Mouse (Mus musculus): Measurements from ENCODE around the gene Gm3138. TPM values are rescaled to one million over a fixed set of nuclear protein-coding genes. Genes with fewer than 3 reads are reported as not detected.
"Not testable (repeated sequence)": the region's sequence is repeated elsewhere in the genome, so short reads cannot be mapped to it uniquely, and the experiment has no call there.

Gm3138 gene
- not detected in 2 replicates for polyA plus RNA-seq (2016; fragmentation: Nextera tagmentation; extraction: Ambion mirVana)

DNA sequence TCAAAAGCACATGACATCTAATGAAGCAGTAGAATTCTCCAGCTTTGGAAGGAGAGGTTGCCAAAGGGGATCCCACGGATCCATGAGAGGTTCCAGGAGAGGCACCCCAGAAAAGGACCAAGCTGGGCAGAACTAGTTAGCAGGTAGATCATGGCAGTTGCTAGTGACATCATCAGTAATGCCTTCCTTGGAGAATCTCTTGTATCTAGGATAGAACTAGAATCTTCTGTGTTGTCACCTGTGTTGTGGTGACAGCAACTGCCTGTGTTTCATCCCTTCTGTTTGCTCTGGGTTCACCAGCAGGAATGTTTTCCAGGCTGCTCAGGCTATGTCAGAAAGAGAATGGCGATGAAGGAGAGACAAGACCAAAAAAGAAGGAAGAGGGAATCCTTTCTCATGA, at the start of gene Gm3138:
Gene Gm3138, plus strand, starts transcription at position 301 of the 400 bp plus-strand sequence.
- not testable (repeated sequence) for H3K4me1 ChIP-seq; H3K4me2 ChIP-seq (replicated peaks); H3K27me3 ChIP-seq; H3K27ac ChIP-seq (replicated peaks); ATAC-seq (ENCODE audit: low FRiP score, low read depth); H3K36me3 ChIP-seq; H3K9me3 ChIP-seq; H3K9ac ChIP-seq (replicated peaks); H3K4me3 ChIP-seq
- no CpG with 5 or more reads among the region's 2 CpGs for WGBS

DNA sequence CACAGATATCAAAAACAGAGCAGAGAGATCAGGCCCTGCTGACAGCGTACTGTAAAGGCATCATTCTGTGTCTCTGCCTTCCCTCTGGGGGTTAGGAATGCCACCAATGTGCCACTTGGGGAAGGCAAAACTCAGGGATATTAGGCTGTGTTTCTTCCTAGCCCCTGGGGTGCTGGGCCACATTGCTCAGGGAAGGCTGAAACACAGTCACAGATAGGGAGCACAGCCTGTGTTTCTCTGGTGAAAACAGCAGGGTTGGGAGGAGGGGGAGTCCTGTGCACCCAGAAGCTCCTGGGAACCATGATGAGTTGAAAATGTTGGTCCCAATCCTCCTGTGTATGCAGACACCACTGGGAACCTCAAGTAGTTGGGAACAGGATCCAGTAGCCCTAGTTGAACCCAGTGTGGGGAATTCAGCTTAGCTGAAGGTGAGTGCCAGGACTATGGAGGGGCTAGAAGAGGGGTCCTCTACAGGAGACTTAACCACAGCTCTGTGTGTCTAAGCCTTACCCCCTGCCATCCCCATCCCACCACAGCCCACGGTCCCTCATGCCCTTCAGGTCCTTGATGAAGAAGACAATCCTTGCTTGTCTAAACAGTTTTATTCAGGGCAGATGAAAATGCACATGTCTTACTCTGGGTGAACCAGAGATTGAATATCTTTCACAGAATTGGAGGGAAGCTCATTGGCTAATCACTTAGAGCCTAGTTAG, 20.0 kb downstream of the Gm3138 start:
- not testable (repeated sequence) for H3K9ac ChIP-seq (replicated peaks); H3K27ac ChIP-seq (replicated peaks); ATAC-seq (ENCODE audit: low FRiP score, low read depth); H3K27me3 ChIP-seq; H3K9me3 ChIP-seq; H3K4me3 ChIP-seq; H3K4me2 ChIP-seq (replicated peaks); H3K4me1 ChIP-seq; H3K36me3 ChIP-seq
- WGBS: 82% methylated on average over 2 of the region's 2 CpGs

DNA sequence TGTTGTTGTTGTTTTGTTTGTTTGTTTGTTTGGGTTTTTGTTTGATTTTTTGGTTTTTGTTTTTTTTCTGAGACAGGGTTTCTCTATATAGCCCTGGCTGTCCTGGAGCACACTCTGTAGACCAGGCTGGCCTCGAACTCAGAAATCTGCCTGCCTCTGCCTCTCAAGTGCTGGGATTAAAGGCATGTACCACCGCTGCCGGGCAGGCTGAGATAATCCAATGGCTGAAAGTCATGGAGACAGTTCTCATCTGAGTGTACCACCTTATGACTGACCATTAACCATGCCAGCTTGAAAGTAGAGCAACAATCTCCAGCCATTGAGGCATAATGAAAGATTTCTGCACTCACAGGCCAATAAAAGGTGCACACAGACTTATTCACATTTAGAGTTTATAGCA, 30.4 kb downstream of the Gm3138 start:
- not testable (repeated sequence) for H3K4me1 ChIP-seq; H3K4me2 ChIP-seq (replicated peaks); H3K27me3 ChIP-seq; H3K4me3 ChIP-seq; ATAC-seq (ENCODE audit: low FRiP score, low read depth); H3K9ac ChIP-seq (replicated peaks); H3K9me3 ChIP-seq; H3K36me3 ChIP-seq; H3K27ac ChIP-seq (replicated peaks)
- 80% methylated on average over 3 of the region's 3 CpGs for WGBS

Other genes with a start within 250 kb of the Gm3138 start
- gene Gm5796, start 225.7 kb upstream of the Gm3138 start, polyA plus RNA-seq (2016; fragmentation: Nextera tagmentation; extraction: Ambion mirVana): 0.55 and 1.1 TPM in 2 replicates
- gene Gm3115, start 165.5 kb upstream of the Gm3138 start, polyA plus RNA-seq (2016; fragmentation: Nextera tagmentation; extraction: Ambion mirVana): not detected in 2 replicates
- gene Gm8108, start 139.1 kb upstream of the Gm3138 start, polyA plus RNA-seq (2016; fragmentation: Nextera tagmentation; extraction: Ambion mirVana): 0.33 and 1.2 TPM in 2 replicates
- gene Gm3127, start 84.6 kb upstream of the Gm3138 start, polyA plus RNA-seq (2016; fragmentation: Nextera tagmentation; extraction: Ambion mirVana): not detected in 2 replicates
- 1.2 and 1.6 TPM in 2 replicates for gene Gm2974, start 67.1 kb upstream of the Gm3138 start, polyA plus RNA-seq (2016; fragmentation: Nextera tagmentation; extraction: Ambion mirVana)
- not detected in 2 replicates for gene Gm3149, start 67.7 kb downstream of the Gm3138 start, polyA plus RNA-seq (2016; fragmentation: Nextera tagmentation; extraction: Ambion mirVana)
- 1.3 and 1.5 TPM in 2 replicates for gene 2610042L04Rik, start 85.1 kb downstream of the Gm3138 start, polyA plus RNA-seq (2016; fragmentation: Nextera tagmentation; extraction: Ambion mirVana)
- not detected in 2 replicates for gene Gm3159, start 147.9 kb downstream of the Gm3138 start, polyA plus RNA-seq (2016; fragmentation: Nextera tagmentation; extraction: Ambion mirVana)
- 0.74 and 1.0 TPM in 2 replicates for gene Gm3164, start 165.8 kb downstream of the Gm3138 start, polyA plus RNA-seq (2016; fragmentation: Nextera tagmentation; extraction: Ambion mirVana)
- gene Gm3173, start 181.4 kb downstream of the Gm3138 start, polyA plus RNA-seq (2016; fragmentation: Nextera tagmentation; extraction: Ambion mirVana): not detected in 2 replicates
- not detected in 2 replicates for gene Gm3182, start 232.1 kb downstream of the Gm3138 start, polyA plus RNA-seq (2016; fragmentation: Nextera tagmentation; extraction: Ambion mirVana)

All from midbrain, embryonic 12.5 days (tissue).